Mouse (Mus musculus) midbrain, embryonic 11.5 days (tissue): ENCODE measurements around the gene Gm49388. TPM values are rescaled to one million over a fixed set of nuclear protein-coding genes. Genes with fewer than 3 reads are reported as not detected.

Source experiments
- ATAC-seq: fragments of 200-750 bp; cut with Nextera tagmentation; 2 replicates; pipeline ENCODE4 v1.8.0; 2017; ENCODE audit warnings: moderate TSS enrichment, moderate library complexity; ENCODE audit not compliant: low FRiP score
- DNase-seq: peaks from one replicate; pipeline ENCODE4 v3.0.0; 2015; ENCODE audit warnings: low spot score; ENCODE audit errors: missing footprints
- H3K27ac ChIP-seq: fragments of 300-500 bp; sonication (generic); 2 replicates; pipeline ENCODE4 v1.5.1; 2014; ENCODE audit warnings: low read depth, low read length
- H3K27me3 ChIP-seq: fragments of 300-500 bp; sonication (generic); 2 replicates; pipeline ENCODE4 v1.6.1; 2014; ENCODE audit warnings: mild to moderate bottlenecking, low read length, moderate library complexity, mixed read lengths; ENCODE audit not compliant: control insufficient read depth, insufficient read depth
- H3K36me3 ChIP-seq: fragments of 300-500 bp; sonication (generic); 2 replicates; pipeline ENCODE4 v1.6.1; 2014; ENCODE audit warnings: mild to moderate bottlenecking, low read length, moderate library complexity, mixed read lengths; ENCODE audit not compliant: control insufficient read depth, insufficient read depth
- H3K4me1 ChIP-seq: fragments of 300-500 bp; sonication (generic); 2 replicates; pipeline ENCODE4 v1.6.1; 2014; ENCODE audit warnings: low read length; ENCODE audit not compliant: control insufficient read depth, insufficient read depth
- H3K4me2 ChIP-seq: fragments of 300-500 bp; sonication (generic); 2 replicates; pipeline ENCODE4 v1.6.1; 2014; ENCODE audit warnings: mild to moderate bottlenecking, moderate library complexity
- H3K4me3 ChIP-seq: fragments of 300-500 bp; sonication (generic); 2 replicates; pipeline ENCODE4 v1.5.1; 2014; ENCODE audit warnings: low read depth, low read length
- H3K9ac ChIP-seq: fragments of 300-500 bp; sonication (generic); 2 replicates; pipeline ENCODE4 v1.6.1; 2014; ENCODE audit warnings: low read length
- H3K9me3 ChIP-seq: fragments of 300-500 bp; sonication (generic); 2 replicates; pipeline ENCODE4 v1.6.1; 2016; ENCODE audit warnings: low read length; ENCODE audit not compliant: control insufficient read depth
- WGBS: fragments of 180-500 bp; shearing (Covaris S2); extraction: QIAGEN DNeasy Blood & Tissue Kit; methylation state at CpG from one replicate; pipeline ENCODE4 v1.1.7; 2014; 5-methylcytosine and 5-hydroxymethylcytosine counted together
- polyA plus RNA-seq: library from polyadenylated mRNA; unstranded; fragments of >200 nt; fragmentation: Nextera tagmentation; extraction: Ambion mirVana; gene quantifications from 2 replicates; pipeline ENCODE4 v1.2.1, GENCODE M21; 2014

Gene Gm49388
- polyA plus RNA-seq, 1 experiment from 2014 or later: not detected

DNA sequence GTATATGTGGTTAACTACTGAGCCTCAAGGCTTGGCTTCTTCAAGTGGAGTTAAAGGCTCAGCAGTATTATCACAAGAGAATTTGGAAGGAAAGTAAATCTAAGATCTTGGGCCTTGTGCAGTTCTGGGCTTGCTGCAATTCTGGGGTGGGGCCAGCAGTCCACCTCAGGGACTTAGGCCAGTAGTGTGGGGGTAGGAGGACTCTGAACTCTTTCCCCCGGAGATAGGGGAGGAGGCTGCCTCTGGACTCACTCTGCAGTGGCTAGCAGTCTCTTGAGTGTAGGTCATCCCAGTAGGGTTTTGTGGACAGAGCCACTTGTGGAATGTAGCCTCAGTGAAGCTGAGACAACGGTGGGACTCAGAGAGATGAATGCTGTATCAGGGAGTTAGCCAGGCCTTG, 19.7 kb upstream of the Gm49388 start:
- Histone ChIP-seq H3K4me2 (no peak overlapping the region), H3K27ac (no peak overlapping the region), H3K27me3 (no peaks in the 10 kb centered on the region; the same call in 1 of the 2 replicates), H3K4me1 (peaks cover 23% of the 10 kb centered on the region), H3K36me3 (peaks cover 16% of the 10 kb centered on the region), H3K9me3 (no peaks in the 10 kb centered on the region), H3K9ac (no peak overlapping the region), H3K4me3 (no peak overlapping the region)
- ATAC-seq (no peak), DNase-seq (no peak)
- WGBS: 95% methylated on average over 2 of the region's 2 CpGs

DNA sequence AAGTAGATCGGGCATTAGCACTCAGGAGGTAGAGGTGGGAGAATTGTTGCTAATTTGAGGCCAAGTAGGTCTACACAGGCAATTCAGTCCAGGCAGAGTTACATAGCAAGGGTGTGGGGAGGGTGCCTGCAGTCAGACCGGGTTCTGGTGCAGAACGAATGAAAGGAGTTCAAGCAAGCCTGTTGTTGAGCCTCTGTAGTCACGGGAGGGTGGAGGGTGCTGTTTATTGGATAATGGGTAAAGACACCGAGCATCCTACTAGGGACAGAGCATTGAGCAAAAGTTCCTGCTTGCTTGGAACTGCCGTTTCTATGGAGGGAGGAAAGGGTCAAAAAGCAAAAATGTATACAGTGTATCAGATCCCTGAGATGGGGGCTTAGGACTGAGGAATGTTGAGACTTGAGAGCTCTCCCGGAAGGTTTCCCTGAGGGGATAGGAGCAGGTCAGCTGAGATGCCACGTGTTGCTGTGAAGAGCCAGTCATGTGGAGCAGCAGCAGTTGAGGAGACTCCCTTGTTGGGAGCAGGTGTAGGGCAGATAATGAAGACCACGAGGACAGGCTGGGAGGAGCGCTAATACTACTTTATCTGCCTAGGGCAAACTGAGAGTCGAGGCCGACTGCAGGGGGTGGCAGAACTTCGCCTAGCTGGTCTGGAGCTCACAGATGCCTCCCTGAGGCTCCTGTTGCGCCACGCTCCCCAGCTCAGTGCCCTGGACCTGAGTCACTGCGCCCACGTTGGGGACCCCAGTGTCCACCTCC, 18.4 kb upstream of the Gm49388 start:
- no peak overlapping the region for H3K4me2 ChIP-seq
- H3K27ac ChIP-seq: no peak overlapping the region
- peaks cover 16% of the 10 kb centered on the region for H3K36me3 ChIP-seq
- ATAC-seq (no peak), DNase-seq (no peak)
- no peak overlapping the region for H3K9ac ChIP-seq
- no peaks in the 10 kb centered on the region for H3K9me3 ChIP-seq
- peaks cover 23% of the 10 kb centered on the region for H3K4me1 ChIP-seq
- H3K27me3 ChIP-seq: no peaks in the 10 kb centered on the region; the same call in 1 of the 2 replicates
- WGBS: 82% methylated on average over 17 of the region's 17 CpGs
- no peak overlapping the region for H3K4me3 ChIP-seq

GRCm38 (mm10) chr7:127767671-127768345, 17.6 kb upstream of the Gm49388 start:
- H3K36me3 ChIP-seq: peaks cover 16% of the 10 kb centered on the region
- DNase-seq (no peak), ATAC-seq (no peak)
- no peaks in the 10 kb centered on the region for H3K9me3 ChIP-seq
- H3K4me2 ChIP-seq: no peak overlapping the region
- no peak overlapping the region for H3K4me3 ChIP-seq
- no peak overlapping the region for H3K9ac ChIP-seq
- no peaks in the 10 kb centered on the region; the same call in 1 of the 2 replicates for H3K27me3 ChIP-seq
- H3K27ac ChIP-seq: no peak overlapping the region
- WGBS: 93% methylated on average over 19 of the region's 19 CpGs
- H3K4me1 ChIP-seq: peaks cover 23% of the 10 kb centered on the region

DNA sequence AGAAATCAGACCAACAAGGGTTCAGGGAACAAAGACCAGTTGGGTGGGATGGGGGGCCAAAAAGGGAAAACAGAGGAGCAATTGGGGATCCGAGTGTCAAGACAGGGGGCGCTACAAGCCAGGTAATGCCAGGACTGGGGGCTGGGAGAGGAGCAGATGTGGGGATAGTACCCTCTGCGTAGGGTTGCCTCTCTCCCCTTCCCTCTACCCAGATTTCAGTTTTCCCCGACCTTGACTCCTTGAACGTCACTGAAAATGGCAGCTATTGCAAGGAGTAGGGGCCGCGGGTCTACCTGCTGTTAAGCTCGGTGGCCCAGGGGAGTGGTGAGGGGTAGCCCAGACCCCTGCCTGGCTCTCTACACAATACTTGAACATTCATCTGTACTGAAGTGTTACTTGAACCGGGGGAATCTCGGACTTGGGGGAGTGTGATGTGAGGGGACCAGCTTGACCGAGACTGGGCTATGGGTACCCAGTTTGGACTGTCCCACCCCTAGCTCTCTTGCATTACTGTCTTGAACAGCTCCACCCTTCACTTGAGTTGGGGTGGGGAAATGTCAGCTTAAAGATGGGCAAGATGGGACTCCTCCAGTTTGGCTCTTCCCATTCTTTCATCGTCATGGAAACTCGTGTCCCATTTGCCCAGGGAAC, 16.9 kb upstream of the Gm49388 start:
- Histone ChIP-seq H3K4me3 (no peak overlapping the region), H3K27ac (peak overlapping the region; percentile 62), H3K27me3 (no peaks in the 10 kb centered on the region; the same call in 1 of the 2 replicates), H3K4me2 (peak overlapping the region; percentile 21; the same call in 1 of the 2 replicates), H3K36me3 (peaks cover 12% of the 10 kb centered on the region), H3K9ac (no peak overlapping the region), H3K4me1 (peaks cover 23% of the 10 kb centered on the region), H3K9me3 (no peaks in the 10 kb centered on the region)
- DNase-seq (no peak), ATAC-seq (no peak; the same call in 1 of the 2 replicates)
- 41% methylated on average over 13 of the region's 13 CpGs for WGBS

DNA sequence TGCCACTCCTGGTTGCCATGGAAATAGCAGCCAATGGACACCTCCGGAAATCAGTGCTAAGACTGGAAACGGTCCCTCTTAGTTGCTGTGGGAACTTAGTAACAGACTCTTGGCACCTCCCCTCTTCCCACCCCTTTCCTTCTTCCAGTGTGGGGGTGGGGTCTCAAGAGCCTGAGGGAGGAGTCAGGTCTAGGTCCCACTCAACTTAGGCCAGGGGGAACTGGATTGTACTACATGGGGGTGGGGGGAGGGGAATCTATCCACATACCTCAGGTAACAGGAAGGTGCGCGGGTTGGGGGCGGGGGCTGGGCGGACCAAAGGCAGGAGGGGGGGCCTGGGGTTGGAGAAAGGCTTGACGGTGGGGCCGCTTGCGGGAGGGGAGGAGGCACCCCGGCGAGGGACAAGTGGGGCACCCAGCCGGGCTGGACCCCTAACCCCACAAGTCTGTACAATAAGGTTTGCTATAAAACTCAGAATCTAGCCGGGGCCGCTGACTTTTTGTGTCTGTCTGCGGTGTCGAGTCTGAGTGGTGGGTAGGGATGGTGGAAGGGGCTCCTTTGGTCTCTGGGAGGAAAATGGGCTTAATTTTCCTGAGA, 16.3 kb upstream of the Gm49388 start:
- ATAC-seq (peak; percentile 88), DNase-seq (peak; percentile 98)
- Histone ChIP-seq H3K4me2 (peak overlapping the region; percentile 80), H3K4me1 (peaks cover 23% of the 10 kb centered on the region), H3K36me3 (peaks cover 11% of the 10 kb centered on the region), H3K9me3 (no peaks in the 10 kb centered on the region), H3K27ac (no peak overlapping the region), H3K4me3 (peak overlapping the region; percentile 42), H3K27me3 (no peaks in the 10 kb centered on the region; the same call in 1 of the 2 replicates), H3K9ac (peak overlapping the region; percentile 82)
- whole genome bisulfite sequencing: under 1% methylated on average over 16 of the region's 16 CpGs

DNA sequence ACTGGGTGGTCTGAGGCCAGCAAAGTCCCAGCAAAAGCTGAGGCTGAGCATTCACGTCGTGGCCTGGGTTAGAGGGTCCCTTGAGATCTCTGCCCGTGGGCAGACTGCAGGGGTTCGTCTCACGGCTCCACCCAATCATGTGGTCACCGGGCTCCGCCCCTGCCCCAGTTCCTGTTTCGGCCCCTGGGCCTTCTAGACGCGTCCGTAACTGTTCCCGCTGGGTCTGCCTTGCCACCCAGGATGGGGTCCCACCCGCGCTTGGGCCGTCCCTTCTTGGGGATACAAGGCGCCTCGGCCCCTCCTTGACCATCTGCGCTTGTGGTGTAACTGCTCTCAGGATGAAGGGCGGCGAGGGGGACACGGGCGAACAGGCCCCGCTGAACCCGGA, 15.8 kb upstream of the Gm49388 start, which contains the start of gene Orai3:
Orai3 (plus strand) TSS at position 165 of the 388 bp plus-strand sequence.
- WGBS: 2% methylated on average over 24 of the region's 24 CpGs
- Histone ChIP-seq H3K9ac (peak within 1 kb of the TSS; percentile 82), H3K27ac (peak within 1 kb of the TSS; percentile 30), H3K9me3 (no peaks in the 10 kb centered on the region), H3K36me3 (peaks cover 10% of the 10 kb centered on the region), H3K27me3 (no peaks in the 10 kb centered on the region; the same call in 1 of the 2 replicates), H3K4me1 (peaks cover 23% of the 10 kb centered on the region), H3K4me2 (peak within 1 kb of the TSS; percentile 80), H3K4me3 (peak within 1 kb of the TSS; percentile 42)
- DNase-seq (peak; percentile 96), ATAC-seq (peak; percentile 59)

- peaks cover 23% of the 10 kb centered on the region for H3K4me1 ChIP-seq
- WGBS: 9% methylated on average over 27 of the region's 27 CpGs
- ATAC-seq (peak; percentile 20), DNase-seq (peak; percentile 91)
- peaks cover 10% of the 10 kb centered on the region for H3K36me3 ChIP-seq
- peak overlapping the region; percentile 30; the same call in 1 of the 2 replicates for H3K27ac ChIP-seq
- no peaks in the 10 kb centered on the region for H3K9me3 ChIP-seq
- H3K4me3 ChIP-seq: peak overlapping the region; percentile 42
- H3K4me2 ChIP-seq: peak overlapping the region; percentile 80
- H3K9ac ChIP-seq: peak overlapping the region; percentile 82
- H3K27me3 ChIP-seq: no peaks in the 10 kb centered on the region; the same call in 1 of the 2 replicates
These were observed 15.1 kb upstream of the Gm49388 start for GRCm38 (mm10) chr7:127770039-127770905.

GRCm38 (mm10) chr7:127771262-127771661, 14.1 kb upstream of the Gm49388 start:
- DNase-seq (no peak), ATAC-seq (no peak)
- Histone ChIP-seq H3K36me3 (peaks cover 10% of the 10 kb centered on the region), H3K27ac (no peak overlapping the region), H3K4me1 (peaks cover 25% of the 10 kb centered on the region), H3K4me2 (no peak overlapping the region), H3K4me3 (no peak overlapping the region), H3K9ac (no peak overlapping the region), H3K27me3 (no peaks in the 10 kb centered on the region; the same call in 1 of the 2 replicates), H3K9me3 (no peaks in the 10 kb centered on the region)
- 80% methylated on average over 5 of the region's 5 CpGs for WGBS
